Mouse (Mus musculus): Measurements from ENCODE around the gene Mrpl27. TPM values are rescaled to one million over a fixed set of nuclear protein-coding genes. Genes with fewer than 3 reads are reported as not detected.

The Mrpl27 gene
- polyA plus RNA-seq, 1 experiment from 2014 or later: 137 TPM

DNA sequence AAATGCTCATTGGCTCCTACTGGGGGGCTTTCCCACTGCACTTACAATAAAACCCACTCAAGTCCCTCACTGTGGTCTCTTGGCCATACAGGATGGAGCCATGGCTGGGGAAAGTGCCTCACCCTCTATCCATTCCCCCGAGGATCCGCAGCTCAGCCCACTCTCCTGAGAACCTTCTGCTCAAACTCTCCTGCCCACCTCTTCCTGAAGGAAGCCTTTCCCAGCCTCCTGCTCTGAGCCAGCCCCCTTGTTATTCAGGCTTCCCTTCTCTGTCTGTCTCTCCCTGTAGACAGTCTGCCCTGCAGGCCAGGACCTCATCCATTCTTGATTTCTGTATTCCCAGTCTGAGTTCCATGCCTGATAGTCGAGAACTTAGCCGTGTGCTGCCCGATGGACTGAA, 21.4 kb downstream of the Mrpl27 start:
- H3K27me3 ChIP-seq (ENCODE audit: insufficient read depth, low read length): no peaks in the 10 kb centered on the region
- H3K4me3 ChIP-seq (ENCODE audit: low read depth, low read length): no peak overlapping the region
- no peak overlapping the region for H3K9ac ChIP-seq
- H3K9me3 ChIP-seq (ENCODE audit: low read depth, low read length): no peaks in the 10 kb centered on the region
- DNase-seq (no peak), ATAC-seq (ENCODE audit: insufficient read depth) (no peak)
- TF ChIP-seq CTCF (IDR thresholded peaks at IDR 0.05; ENCODE audit: low read depth): no peak
- H3K4me2 ChIP-seq: peak overlapping the region; percentile 88
- 72% methylated on average over 5 of the region's 5 CpGs for WGBS
- peaks cover 5% of the 10 kb centered on the region; the same call in 1 of the 2 replicates for H3K4me1 ChIP-seq (ENCODE audit: insufficient read depth)
- H3K36me3 ChIP-seq (ENCODE audit: insufficient read depth): peaks cover 8% of the 10 kb centered on the region
- H3K27ac ChIP-seq (ENCODE audit: low read depth): no peak overlapping the region

DNA sequence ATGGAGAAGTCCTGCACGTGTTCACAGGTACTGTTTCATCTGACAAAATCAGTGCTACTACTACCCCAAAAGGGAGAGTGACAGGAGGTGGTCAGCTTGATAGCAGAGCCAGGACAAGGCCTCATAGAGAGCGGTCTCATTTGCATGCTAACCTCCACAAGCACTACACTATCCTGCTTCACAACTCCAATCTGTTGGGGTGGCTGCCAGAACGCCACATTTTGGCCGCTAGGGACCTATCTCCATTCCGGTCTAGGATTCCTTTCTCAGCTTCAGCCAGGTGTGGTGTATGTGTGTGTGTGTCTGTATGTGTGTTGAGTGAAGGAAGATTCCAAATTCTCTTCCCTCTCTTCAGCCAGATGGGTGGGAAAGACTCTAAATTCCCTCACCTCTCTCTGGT, 21.9 kb downstream of the Mrpl27 start:
- DNase-seq (no peak), ATAC-seq (ENCODE audit: insufficient read depth) (no peak)
- no peaks in the 10 kb centered on the region for H3K9me3 ChIP-seq (ENCODE audit: low read depth, low read length)
- H3K4me2 ChIP-seq: peak overlapping the region; percentile 88
- peak; percentile 16; the same call in 1 of the 2 replicates for TF ChIP-seq CTCF (IDR thresholded peaks at IDR 0.05; ENCODE audit: low read depth)
- H3K4me1 ChIP-seq (ENCODE audit: insufficient read depth): peaks cover 5% of the 10 kb centered on the region; the same call in 1 of the 2 replicates
- no peak overlapping the region for H3K4me3 ChIP-seq (ENCODE audit: low read depth, low read length)
- no peak overlapping the region for H3K9ac ChIP-seq
- no peaks in the 10 kb centered on the region for H3K27me3 ChIP-seq (ENCODE audit: insufficient read depth, low read length)
- 60% methylated on average over 5 of the region's 5 CpGs for WGBS
- H3K36me3 ChIP-seq (ENCODE audit: insufficient read depth): peaks cover 4% of the 10 kb centered on the region; the same call in 1 of the 2 replicates
- no peak overlapping the region for H3K27ac ChIP-seq (ENCODE audit: low read depth)

DNA sequence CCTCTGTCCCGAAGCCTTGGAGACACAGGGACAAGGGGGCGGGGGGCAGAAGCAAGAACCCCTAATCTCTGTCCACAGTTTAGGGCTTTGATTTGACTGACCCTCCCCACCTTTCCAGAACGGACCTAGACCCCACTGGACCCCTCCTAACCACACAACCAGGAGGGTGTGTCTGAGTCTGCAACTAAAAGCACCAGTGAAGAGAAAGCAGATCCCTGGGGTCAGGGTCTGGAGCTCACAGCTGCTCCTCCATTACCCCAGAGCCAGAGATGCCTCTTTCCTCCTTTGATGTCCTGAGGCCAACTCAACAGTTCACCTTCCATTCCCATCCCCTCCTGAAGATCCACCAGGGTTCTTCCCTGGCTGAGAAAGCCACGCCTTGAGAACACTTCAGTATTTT, 22.7 kb downstream of the Mrpl27 start:
- TF ChIP-seq CTCF (IDR thresholded peaks at IDR 0.05; ENCODE audit: low read depth): no peak
- Histone ChIP-seq H3K4me1 (ENCODE audit: insufficient read depth) (peaks cover 5% of the 10 kb centered on the region; the same call in 1 of the 2 replicates), H3K27me3 (ENCODE audit: insufficient read depth, low read length) (no peaks in the 10 kb centered on the region), H3K9ac (peak overlapping the region; percentile 95), H3K4me3 (ENCODE audit: low read depth, low read length) (peak overlapping the region; percentile 96), H3K27ac (ENCODE audit: low read depth) (peak overlapping the region; percentile 85; the same call in 1 of the 2 replicates), H3K4me2 (peak overlapping the region; percentile 88), H3K9me3 (ENCODE audit: low read depth, low read length) (no peaks in the 10 kb centered on the region), H3K36me3 (ENCODE audit: insufficient read depth) (no peaks in the 10 kb centered on the region; the same call in 1 of the 2 replicates)
- WGBS: 39% methylated on average over 4 of the region's 4 CpGs
- no peak for ATAC-seq (ENCODE audit: insufficient read depth)
- no peak for DNase-seq

DNA sequence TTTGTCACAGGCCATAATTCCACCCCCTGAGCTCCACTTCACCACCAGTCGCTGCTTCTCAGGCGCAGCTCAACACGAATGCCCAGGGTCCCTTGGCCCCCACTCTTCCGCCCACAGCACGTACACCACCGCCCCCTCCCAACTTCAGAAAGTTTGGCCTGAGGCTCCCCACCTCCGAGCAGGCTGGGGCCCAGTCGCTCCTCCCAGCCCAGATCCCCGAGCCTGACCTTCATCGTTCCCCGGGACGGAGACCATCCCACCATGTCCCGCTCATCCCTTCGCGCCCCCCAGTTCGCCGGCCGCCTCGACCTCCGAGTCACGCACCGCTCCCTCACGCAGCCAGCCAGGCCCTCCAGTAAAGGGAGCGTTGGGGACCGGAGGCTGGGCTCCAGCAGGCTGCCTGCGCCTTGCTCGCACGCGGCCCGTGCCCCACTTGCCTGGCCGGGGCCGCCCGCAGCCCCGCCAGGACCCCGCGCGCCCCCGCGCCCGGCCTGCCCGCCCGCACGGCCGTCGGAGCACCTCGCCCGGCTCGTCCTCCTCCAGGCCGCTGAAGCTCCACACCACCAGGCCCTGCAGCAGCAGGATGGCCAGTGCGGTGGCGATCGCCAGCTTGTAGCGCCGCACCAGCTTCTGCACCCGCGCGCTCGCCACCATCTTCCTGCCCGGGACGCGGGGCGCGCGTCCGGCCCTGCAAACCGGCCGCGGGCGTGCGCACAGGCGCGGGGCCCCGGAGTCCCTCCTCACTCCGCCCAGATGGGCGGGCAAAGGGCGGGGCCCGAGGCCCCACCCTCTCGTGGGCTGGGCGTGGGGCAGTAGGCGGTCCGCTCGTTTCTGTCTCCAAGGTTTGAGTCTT, 23.4 kb downstream of the Mrpl27 start, which contains the start of gene Xylt2:
Gene Xylt2 (minus strand): TSS at position 762 of the 853 bp plus-strand sequence.
- no peaks in the 10 kb centered on the region; the same call in 1 of the 2 replicates for H3K36me3 ChIP-seq (ENCODE audit: insufficient read depth)
- H3K4me1 ChIP-seq (ENCODE audit: insufficient read depth): peaks cover 5% of the 10 kb centered on the region; the same call in 1 of the 2 replicates
- H3K9me3 ChIP-seq (ENCODE audit: low read depth, low read length): no peaks in the 10 kb centered on the region
- WGBS: under 1% methylated on average over 80 of the region's 82 CpGs
- peak within 1 kb of the TSS; percentile 95 for H3K9ac ChIP-seq
- H3K4me3 ChIP-seq (ENCODE audit: low read depth, low read length): peak within 1 kb of the TSS; percentile 96
- peak; percentile 97 for DNase-seq
- peak; percentile 96 for ATAC-seq (ENCODE audit: insufficient read depth)
- peak within 1 kb of the TSS; percentile 85 for H3K27ac ChIP-seq (ENCODE audit: low read depth)
- no peaks in the 10 kb centered on the region for H3K27me3 ChIP-seq (ENCODE audit: insufficient read depth, low read length)
- TF ChIP-seq CTCF (IDR thresholded peaks at IDR 0.05; ENCODE audit: low read depth): no peak
- H3K4me2 ChIP-seq: peak within 1 kb of the TSS; percentile 88

- ATAC-seq (ENCODE audit: insufficient read depth) (no peak), DNase-seq (no peak)
- 29% methylated on average over 15 of the region's 15 CpGs for WGBS
- H3K4me3 ChIP-seq (ENCODE audit: low read depth, low read length): peak overlapping the region; percentile 96
- TF ChIP-seq CTCF (IDR thresholded peaks at IDR 0.05; ENCODE audit: low read depth): no peak
- no peaks in the 10 kb centered on the region for H3K27me3 ChIP-seq (ENCODE audit: insufficient read depth, low read length)
- H3K27ac ChIP-seq (ENCODE audit: low read depth): no peak overlapping the region
- H3K9ac ChIP-seq: peak overlapping the region; percentile 95
- no peaks in the 10 kb centered on the region for H3K9me3 ChIP-seq (ENCODE audit: low read depth, low read length)
- peak overlapping the region; percentile 88 for H3K4me2 ChIP-seq
- H3K36me3 ChIP-seq (ENCODE audit: insufficient read depth): no peaks in the 10 kb centered on the region; the same call in 1 of the 2 replicates
- peaks cover 5% of the 10 kb centered on the region; the same call in 1 of the 2 replicates for H3K4me1 ChIP-seq (ENCODE audit: insufficient read depth)
These were observed 24.1 kb downstream of the Mrpl27 start for GRCm38 (mm10) chr11:94677607-94678145.

- no peak overlapping the region for H3K9ac ChIP-seq
- ATAC-seq (ENCODE audit: insufficient read depth) (no peak), DNase-seq (no peak)
- no peaks in the 10 kb centered on the region for H3K36me3 ChIP-seq (ENCODE audit: insufficient read depth)
- no peak overlapping the region for H3K4me3 ChIP-seq (ENCODE audit: low read depth, low read length)
- H3K4me1 ChIP-seq (ENCODE audit: insufficient read depth): peaks cover 5% of the 10 kb centered on the region; the same call in 1 of the 2 replicates
- H3K4me2 ChIP-seq: no peak overlapping the region
- no peaks in the 10 kb centered on the region for H3K27me3 ChIP-seq (ENCODE audit: insufficient read depth, low read length)
- no peaks in the 10 kb centered on the region for H3K9me3 ChIP-seq (ENCODE audit: low read depth, low read length)
- TF ChIP-seq CTCF (IDR thresholded peaks at IDR 0.05; ENCODE audit: low read depth): peak; percentile 16; the same call in 1 of the 2 replicates
- H3K27ac ChIP-seq (ENCODE audit: low read depth): no peak overlapping the region
These were observed 27.1 kb downstream of the Mrpl27 start for GRCm38 (mm10) chr11:94680639-94681038.

- DNase-seq: no peak
- H3K4me1 ChIP-seq (ENCODE audit: insufficient read depth): no peaks in the 10 kb centered on the region; the same call in 1 of the 2 replicates
These were observed 28.1 kb downstream of the Mrpl27 start for GRCm38 (mm10) chr11:94681640-94682039.

More at GRCm38 (mm10) chr11:94681640-94682039, 28.1 kb downstream of the Mrpl27 start:
- ATAC-seq (ENCODE audit: insufficient read depth): no peak
- Histone ChIP-seq H3K9me3 (ENCODE audit: low read depth, low read length) (no peaks in the 10 kb centered on the region), H3K4me2 (no peak overlapping the region), H3K27ac (ENCODE audit: low read depth) (no peak overlapping the region), H3K9ac (no peak overlapping the region), H3K36me3 (ENCODE audit: insufficient read depth) (no peaks in the 10 kb centered on the region), H3K27me3 (ENCODE audit: insufficient read depth, low read length) (no peaks in the 10 kb centered on the region), H3K4me3 (ENCODE audit: low read depth, low read length) (no peak overlapping the region)
- TF ChIP-seq CTCF (IDR thresholded peaks at IDR 0.05; ENCODE audit: low read depth): no peak
- 79% methylated on average over 4 of the region's 4 CpGs for WGBS

Measured in lung, embryonic 14.5 days (tissue).